Mouse (Mus musculus) embryonic fibroblast, embryonic 13.5 days (primary cell): Measurements from ENCODE around the gene Gm20388.

Source experiments
- CTCF ChIP-seq: IDR thresholded peaks from 2 replicates; pipeline ENCODE4 v1.5.1; 2011; ENCODE audit warnings: mild to moderate bottlenecking, control low read depth, low read length, moderate library complexity, borderline replicate concordance; ENCODE audit not compliant: insufficient read depth
- POLR2A ChIP-seq: IDR thresholded peaks from 2 replicates; pipeline ENCODE4 v1.6.1; 2011; ENCODE audit warnings: low read depth, mild to moderate bottlenecking, control low read depth, low read length, moderate library complexity

DNA sequence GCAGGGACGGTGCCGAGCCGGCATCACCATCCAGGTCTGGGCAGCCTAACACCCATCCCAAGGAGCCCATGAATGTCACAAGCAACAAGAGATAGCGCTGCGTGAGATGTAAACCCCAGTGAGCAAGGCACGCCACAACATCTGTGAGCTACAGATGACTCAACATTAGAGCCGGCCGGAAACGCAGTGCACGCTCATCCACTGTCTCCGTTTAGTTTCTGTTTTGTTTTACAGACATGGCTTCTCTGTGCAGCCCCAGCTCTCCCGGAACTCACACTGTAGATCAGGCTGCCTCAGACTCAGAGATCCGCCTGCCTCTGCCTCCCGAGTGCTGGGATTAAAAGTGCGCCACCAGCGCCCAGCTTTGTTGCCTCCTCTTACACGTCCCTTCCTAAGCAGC, 3376.7 kb downstream of the Gm20388 start:
- no peak for TF ChIP-seq CTCF
- TF ChIP-seq POLR2A: no peak
